Mouse (Mus musculus): Measurements from ENCODE around the gene Scg2. TPM values are rescaled to one million over a fixed set of nuclear protein-coding genes. Genes with fewer than 3 reads are reported as not detected.

Gene Scg2
- 66.3 and 79.5 TPM in 2 replicates for polyA plus RNA-seq (2015; fragmentation: Nextera tagmentation; extraction: Ambion mirVana)

DNA sequence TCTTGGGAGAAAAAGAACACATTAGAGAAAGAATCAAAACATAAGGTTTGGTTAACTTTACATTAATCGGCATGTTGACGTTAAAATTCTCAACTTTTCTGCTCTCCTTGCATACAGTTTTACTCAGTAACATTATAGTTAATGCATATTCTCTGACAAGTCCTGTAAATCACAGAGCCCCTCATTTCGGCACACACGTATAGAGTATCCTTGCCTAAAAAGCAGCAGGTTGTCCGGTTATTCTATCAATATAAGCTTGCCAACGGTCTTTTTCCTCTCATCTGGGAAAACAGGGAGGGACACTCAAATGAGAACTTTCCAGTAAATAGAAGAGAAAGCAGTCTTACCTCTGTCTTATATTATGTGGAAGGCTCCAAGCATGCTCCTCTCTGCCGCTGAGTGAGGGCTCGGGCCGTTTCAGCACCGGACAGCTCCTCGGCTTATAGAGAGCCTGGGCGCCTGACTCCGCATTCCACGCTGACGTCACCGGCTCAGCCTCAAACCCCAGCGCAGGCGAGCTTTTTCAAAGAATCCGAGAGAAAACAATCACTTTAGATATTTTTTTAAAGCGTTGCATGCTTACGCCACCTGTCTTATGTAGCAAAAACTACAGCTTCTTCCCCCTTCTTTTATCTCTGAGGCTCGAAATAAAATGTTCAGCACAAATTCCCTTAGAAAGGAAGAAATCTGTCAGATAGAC, at the start of gene Scg2:
Gene Scg2 (minus strand): TSS at position 512 of the 700 bp plus-strand sequence.
- peak within 1 kb of the TSS; percentile 46 for H3K4me3 ChIP-seq
- no peaks in the 10 kb centered on the region for H3K4me1 ChIP-seq (replicated peaks)
- H3K9me3 ChIP-seq, result no peaks in the 10 kb centered on the region
- H3K27ac ChIP-seq, result peak within 1 kb of the TSS; percentile 56
- ATAC-seq (ENCODE audit: low FRiP score), result peak; percentile 95
- 11% methylated on average over 22 of the region's 22 CpGs for WGBS
- H3K36me3 ChIP-seq, result peaks cover 16% of the 10 kb centered on the region
- H3K27me3 ChIP-seq, result no peaks in the 10 kb centered on the region
- H3K9ac ChIP-seq, result peak within 1 kb of the TSS; percentile 63
- H3K4me2 ChIP-seq, result peak within 1 kb of the TSS; percentile 50

DNA sequence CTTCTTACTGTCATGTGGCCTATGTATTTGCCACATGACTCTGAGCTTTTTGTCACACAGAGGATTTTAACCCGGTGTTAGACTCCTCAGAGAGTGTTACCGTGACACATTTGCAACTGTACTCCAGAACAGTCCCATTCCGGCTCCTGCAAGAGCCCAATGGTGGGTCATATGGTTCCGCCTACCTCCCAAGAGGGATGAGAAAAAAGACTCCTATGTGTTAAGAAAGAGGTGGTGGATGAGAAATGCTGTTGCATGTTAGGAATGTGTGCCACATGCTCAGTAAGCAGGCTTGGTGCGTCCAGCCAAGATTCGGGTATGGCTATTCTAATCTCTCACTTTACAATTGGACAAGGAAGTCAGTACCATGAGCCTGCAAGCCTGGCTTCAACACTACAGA, 45.6 kb upstream of the Scg2 start:
- H3K36me3 ChIP-seq, result no peaks in the 10 kb centered on the region
- H3K9me3 ChIP-seq, result no peaks in the 10 kb centered on the region
- no peak for ATAC-seq (ENCODE audit: low FRiP score)
- H3K27ac ChIP-seq, result no peak overlapping the region
- WGBS, result 91% methylated on average over 6 of the region's 6 CpGs
- no peaks in the 10 kb centered on the region for H3K27me3 ChIP-seq
- no peak overlapping the region for H3K9ac ChIP-seq
- H3K4me2 ChIP-seq, result no peak overlapping the region
- no peaks in the 10 kb centered on the region for H3K4me1 ChIP-seq (replicated peaks)
- no peak overlapping the region for H3K4me3 ChIP-seq

DNA sequence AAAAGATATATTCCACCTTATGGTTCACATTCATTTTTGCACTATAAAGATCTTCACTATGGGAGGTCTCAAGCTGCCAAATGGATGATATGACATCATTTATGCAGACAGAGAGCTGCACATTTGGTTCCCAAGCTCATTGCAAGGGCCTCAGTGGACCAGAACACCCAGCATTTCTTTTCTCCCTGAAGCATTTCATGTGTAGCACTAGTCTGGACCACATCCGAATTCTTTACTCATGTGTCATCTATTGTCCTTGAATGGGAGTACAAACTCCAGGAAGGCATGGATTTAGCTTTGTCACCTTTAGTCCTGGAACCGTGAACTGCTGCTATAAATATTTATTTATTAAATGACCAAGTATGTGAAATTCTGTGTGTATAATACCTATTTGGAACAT, 30.9 kb upstream of the Scg2 start:
- 91% methylated on average over 2 of the region's 2 CpGs for WGBS
- no peak for ATAC-seq (ENCODE audit: low FRiP score)

DNA sequence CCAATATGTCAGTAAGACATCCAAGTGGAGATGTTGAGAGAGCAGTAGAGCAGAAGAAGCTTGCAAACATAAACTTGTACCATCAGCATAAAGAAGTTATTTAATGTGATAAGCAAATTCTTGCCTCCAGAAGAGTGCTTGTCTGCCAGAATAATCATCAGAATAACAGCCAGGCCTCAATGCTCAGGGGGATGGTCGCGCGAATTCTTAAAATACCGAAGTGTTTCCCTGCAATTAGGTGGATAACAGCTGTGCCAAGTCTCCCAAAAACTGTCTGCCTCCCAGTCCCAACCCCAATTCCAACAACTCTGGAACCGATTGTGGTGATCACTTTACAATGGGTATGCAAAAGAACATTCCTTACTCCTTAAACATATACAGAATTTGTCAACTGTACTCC, 30.0 kb upstream of the Scg2 start:
- no peak overlapping the region for H3K4me2 ChIP-seq
- H3K27me3 ChIP-seq, result no peaks in the 10 kb centered on the region
- no peak overlapping the region for H3K27ac ChIP-seq
- H3K36me3 ChIP-seq, result no peaks in the 10 kb centered on the region
- H3K4me1 ChIP-seq (replicated peaks), result no peaks in the 10 kb centered on the region
- 75% methylated on average over 5 of the region's 5 CpGs for WGBS
- H3K4me3 ChIP-seq, result no peak overlapping the region
- peaks cover 6% of the 10 kb centered on the region; the same call in 1 of the 2 replicates for H3K9me3 ChIP-seq
- H3K9ac ChIP-seq, result no peak overlapping the region
- no peak for ATAC-seq (ENCODE audit: low FRiP score)

More for the DNA sequence above, 30.9 kb upstream of the Scg2 start:
- Histone ChIP-seq H3K36me3 (no peaks in the 10 kb centered on the region), H3K9me3 (peaks cover 6% of the 10 kb centered on the region; the same call in 1 of the 2 replicates), H3K4me1 (replicated peaks) (no peaks in the 10 kb centered on the region), H3K9ac (no peak overlapping the region), H3K4me2 (no peak overlapping the region), H3K27me3 (no peaks in the 10 kb centered on the region), H3K27ac (no peak overlapping the region), H3K4me3 (no peak overlapping the region)

GRCm38 (mm10) chr1:79466585-79466984, 26.7 kb upstream of the Scg2 start:
- Histone ChIP-seq H3K9ac (no peak overlapping the region), H3K27me3 (no peaks in the 10 kb centered on the region), H3K9me3 (no peaks in the 10 kb centered on the region), H3K4me2 (no peak overlapping the region), H3K27ac (no peak overlapping the region), H3K4me1 (replicated peaks) (no peaks in the 10 kb centered on the region), H3K36me3 (no peaks in the 10 kb centered on the region), H3K4me3 (no peak overlapping the region)
- WGBS, result 52% methylated on average over 3 of the region's 3 CpGs
- ATAC-seq (ENCODE audit: low FRiP score), result no peak

DNA sequence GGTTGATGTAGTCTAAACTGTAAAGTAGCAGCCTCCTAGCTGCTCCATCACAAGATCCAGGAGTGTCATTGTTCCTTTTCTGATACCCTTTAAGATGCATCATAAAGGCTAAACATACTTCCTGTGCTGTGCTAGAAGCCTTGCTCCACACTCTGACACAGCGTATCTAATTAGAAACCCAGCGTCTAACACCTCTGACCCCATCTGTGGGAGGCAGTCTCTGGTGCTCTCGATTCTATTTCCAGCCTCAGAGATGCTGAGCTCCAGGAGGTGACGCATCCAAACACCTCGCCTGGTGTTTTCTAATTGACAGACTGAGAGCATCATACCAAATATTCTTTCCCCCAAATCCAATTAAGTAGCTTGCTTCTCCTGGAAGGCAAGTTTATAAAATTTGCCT, 18.6 kb upstream of the Scg2 start:
- 0 out of 2 replicates have a peak, but pooled peaks cover 3% of the 10 kb centered on the region for H3K27me3 ChIP-seq
- H3K4me2 ChIP-seq, result no peak overlapping the region
- H3K9ac ChIP-seq, result no peak overlapping the region
- H3K9me3 ChIP-seq, result no peaks in the 10 kb centered on the region
- no peak overlapping the region for H3K4me3 ChIP-seq
- peaks cover 15% of the 10 kb centered on the region for H3K4me1 ChIP-seq (replicated peaks)
- no peaks in the 10 kb centered on the region for H3K36me3 ChIP-seq
- 16% methylated on average over 5 of the region's 5 CpGs for WGBS
- ATAC-seq (ENCODE audit: low FRiP score), result no peak
- H3K27ac ChIP-seq, result no peak overlapping the region

- Histone ChIP-seq H3K27ac (peak overlapping the region; percentile 49; the same call in 1 of the 2 replicates), H3K9ac (no peak overlapping the region), H3K4me2 (no peak overlapping the region), H3K9me3 (no peaks in the 10 kb centered on the region), H3K36me3 (no peaks in the 10 kb centered on the region), H3K4me3 (no peak overlapping the region), H3K4me1 (replicated peaks) (peaks cover 43% of the 10 kb centered on the region), H3K27me3 (0 out of 2 replicates have a peak, but pooled peaks cover 3% of the 10 kb centered on the region)
- no peak for ATAC-seq (ENCODE audit: low FRiP score)
- WGBS, result 7% methylated on average over 4 of the region's 4 CpGs
Observed at GRCm38 (mm10) chr1:79454164-79454563, 14.2 kb upstream of the Scg2 start.

GRCm38 (mm10) chr1:79452339-79452738, 12.4 kb upstream of the Scg2 start:
- Histone ChIP-seq H3K9me3 (no peaks in the 10 kb centered on the region), H3K9ac (no peak overlapping the region), H3K4me1 (replicated peaks) (peaks cover 40% of the 10 kb centered on the region), H3K36me3 (no peaks in the 10 kb centered on the region), H3K27me3 (0 out of 2 replicates have a peak, but pooled peaks cover 3% of the 10 kb centered on the region), H3K27ac (peak overlapping the region; percentile 69), H3K4me2 (no peak overlapping the region), H3K4me3 (no peak overlapping the region)
- WGBS, result 28% methylated on average over 1 of the region's 1 CpGs
- peak; percentile 62 for ATAC-seq (ENCODE audit: low FRiP score)

DNA sequence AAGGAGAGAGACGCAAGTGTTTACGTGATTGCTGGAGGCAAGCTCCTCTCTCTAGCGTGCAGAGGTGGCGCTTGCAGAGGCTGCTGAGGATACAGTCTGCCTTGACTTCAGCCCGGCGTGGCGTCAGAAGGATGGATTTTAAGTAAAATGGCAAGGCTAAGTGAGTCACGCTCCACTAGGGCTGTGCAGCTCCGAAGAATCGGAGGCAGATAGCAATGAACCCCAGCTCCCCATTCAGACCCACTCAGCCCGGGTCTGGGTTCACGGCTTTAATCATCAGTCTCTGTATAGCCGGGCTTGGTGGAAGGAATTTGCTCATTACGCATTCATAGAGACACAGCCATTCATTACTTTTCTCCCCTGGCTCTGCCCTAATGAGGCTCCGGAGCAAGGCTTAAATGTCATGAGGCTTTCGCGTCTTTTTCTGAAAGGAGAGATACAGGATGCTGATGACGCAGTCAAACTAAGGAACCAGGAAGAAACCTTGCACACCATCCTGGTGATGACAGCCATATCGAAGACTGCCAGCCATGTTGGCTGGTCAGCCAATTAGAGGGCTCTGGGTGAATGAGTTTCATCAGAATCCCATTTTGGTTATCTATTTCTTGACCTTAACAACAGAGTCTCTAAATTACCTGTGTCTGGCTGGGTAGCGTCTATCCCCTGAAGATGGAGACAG, 10.6 kb upstream of the Scg2 start:
- Histone ChIP-seq H3K9me3 (no peaks in the 10 kb centered on the region), H3K4me3 (peak overlapping the region; percentile 39), H3K9ac (peak overlapping the region; percentile 71), H3K36me3 (no peaks in the 10 kb centered on the region), H3K4me2 (peak overlapping the region; percentile 61), H3K4me1 (replicated peaks) (peaks cover 40% of the 10 kb centered on the region), H3K27me3 (no peaks in the 10 kb centered on the region), H3K27ac (peak overlapping the region; percentile 92)
- WGBS, result 7% methylated on average over 20 of the region's 20 CpGs
- peak; percentile 85 for ATAC-seq (ENCODE audit: low FRiP score)

DNA sequence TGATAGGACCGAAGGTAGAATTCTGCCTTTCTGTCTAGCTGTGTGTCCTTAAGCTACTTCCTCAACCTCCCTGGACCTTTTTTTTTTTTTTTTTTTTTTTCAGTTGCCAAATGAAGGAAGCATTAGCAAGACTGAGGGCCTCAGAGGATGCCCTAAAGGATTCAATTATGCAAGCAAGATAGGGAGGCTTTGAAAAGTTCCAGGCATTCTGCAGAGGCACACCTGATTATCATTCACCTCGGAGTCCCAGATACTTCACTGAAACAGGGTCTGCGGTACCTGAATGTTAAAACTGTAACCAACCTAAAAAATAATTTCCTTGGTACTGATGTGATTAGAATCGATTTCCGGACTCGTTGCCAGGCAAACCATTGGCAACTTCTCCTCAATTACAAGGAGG, 10.0 kb upstream of the Scg2 start:
- peaks cover 40% of the 10 kb centered on the region for H3K4me1 ChIP-seq (replicated peaks)
- peak overlapping the region; percentile 71 for H3K9ac ChIP-seq
- H3K9me3 ChIP-seq, result no peaks in the 10 kb centered on the region
- no peaks in the 10 kb centered on the region for H3K27me3 ChIP-seq
- peak overlapping the region; percentile 92 for H3K27ac ChIP-seq
- peak overlapping the region; percentile 39 for H3K4me3 ChIP-seq
- no peak for ATAC-seq (ENCODE audit: low FRiP score)
- WGBS, result 16% methylated on average over 6 of the region's 6 CpGs
- H3K36me3 ChIP-seq, result no peaks in the 10 kb centered on the region
- H3K4me2 ChIP-seq, result peak overlapping the region; percentile 61

DNA sequence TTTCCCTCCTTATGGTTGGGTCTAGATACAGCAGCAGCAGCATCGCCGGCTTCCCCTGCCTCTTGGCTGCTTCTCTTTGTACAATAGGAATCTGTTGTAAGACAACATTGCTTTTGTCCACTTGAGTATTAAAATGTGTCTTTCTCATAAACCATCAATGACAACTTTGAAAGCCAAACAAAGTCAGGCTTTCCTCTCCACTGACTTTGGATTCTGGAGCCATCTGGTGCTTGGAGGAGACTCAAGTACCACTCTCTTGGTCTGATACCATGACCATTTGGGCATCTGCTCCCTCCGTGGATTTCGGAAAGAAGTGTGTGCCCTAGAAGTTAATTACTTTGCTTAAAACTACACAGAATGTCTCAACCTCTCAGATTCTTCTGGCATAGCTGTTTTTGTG, 5.7 kb upstream of the Scg2 start:
- WGBS, result 77% methylated on average over 4 of the region's 4 CpGs
- no peak overlapping the region for H3K4me2 ChIP-seq
- no peak overlapping the region for H3K9ac ChIP-seq
- H3K9me3 ChIP-seq, result no peaks in the 10 kb centered on the region
- H3K4me1 ChIP-seq (replicated peaks), result peaks cover 6% of the 10 kb centered on the region
- H3K36me3 ChIP-seq, result no peaks in the 10 kb centered on the region
- H3K27ac ChIP-seq, result no peak overlapping the region
- H3K27me3 ChIP-seq, result no peaks in the 10 kb centered on the region
- H3K4me3 ChIP-seq, result no peak overlapping the region
- no peak for ATAC-seq (ENCODE audit: low FRiP score)

GRCm38 (mm10) chr1:79437755-79438154, 2.2 kb downstream of the Scg2 start:
- Histone ChIP-seq H3K27me3 (no peaks in the 10 kb centered on the region), H3K4me2 (no peak overlapping the region), H3K4me1 (replicated peaks) (no peaks in the 10 kb centered on the region), H3K9me3 (no peaks in the 10 kb centered on the region), H3K9ac (no peak overlapping the region), H3K27ac (no peak overlapping the region), H3K36me3 (peaks cover 16% of the 10 kb centered on the region), H3K4me3 (no peak overlapping the region)
- 95% methylated on average over 1 of the region's 1 CpGs for WGBS
- ATAC-seq (ENCODE audit: low FRiP score), result no peak
